Mouse (Mus musculus): ENCODE measurements around the gene Cyp24a1. TPM values are rescaled to one million over a fixed set of nuclear protein-coding genes. Genes with fewer than 3 reads are reported as not detected.

The Cyp24a1 gene
- total RNA-seq (2021): not detected
- long read RNA-seq, experiment 1: 0 reads
- long read RNA-seq, experiment 2: 0 reads

DNA sequence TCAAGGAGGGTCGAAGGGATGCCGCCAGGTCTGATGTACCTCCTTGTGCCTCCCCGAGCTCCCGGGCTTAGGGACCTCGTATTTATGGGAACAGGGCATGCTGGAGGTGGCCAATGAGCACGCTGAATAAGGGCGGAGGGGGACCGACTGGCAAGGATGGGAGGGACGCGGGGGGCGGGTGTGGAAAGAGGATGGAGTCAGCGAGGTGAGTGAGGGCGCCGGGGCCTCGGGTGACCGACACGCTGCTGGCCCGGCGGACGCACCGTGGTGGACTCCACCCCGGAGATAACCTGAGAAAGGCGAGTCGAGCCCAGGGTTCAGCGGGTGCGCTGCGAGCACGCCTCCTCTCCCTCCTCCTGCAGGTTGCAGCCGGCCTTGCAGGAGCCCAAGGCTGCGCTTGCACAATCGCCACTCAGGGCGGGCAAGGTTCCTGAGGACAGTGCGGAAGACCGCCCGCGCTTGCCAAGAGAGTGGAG, at the start of gene Cyp24a1:
Gene Cyp24a1 (minus strand): TSS at position 55 of the 476 bp plus-strand sequence.
- intact Hi-C loops (cut with DNase I): no loop called here
- DNase-seq: peak; percentile 79
- no peak within 1 kb of the TSS for H3K27ac ChIP-seq
- H3K4me3 ChIP-seq: peak within 1 kb of the TSS; percentile 38
- TF ChIP-seq CTCF (IDR thresholded peaks at IDR 0.05): peak; percentile 44

- Histone ChIP-seq H3K27ac (no peak overlapping the region), H3K4me3 (no peak overlapping the region)
- no peak for DNase-seq
- TF ChIP-seq CTCF (IDR thresholded peaks at IDR 0.05): no peak
- intact Hi-C loops (cut with DNase I): no loop called here
Measured at GRCm38 (mm10) chr2:170545745-170546144, 48.8 kb upstream of the Cyp24a1 start.

- Histone ChIP-seq H3K4me3 (no peak overlapping the region), H3K27ac (no peak overlapping the region)
- intact Hi-C loops (cut with DNase I): no loop called here
- no peak for TF ChIP-seq CTCF (IDR thresholded peaks at IDR 0.05)
- no peak for DNase-seq
Measured at GRCm38 (mm10) chr2:170544950-170545349, 48.0 kb upstream of the Cyp24a1 start.

DNA sequence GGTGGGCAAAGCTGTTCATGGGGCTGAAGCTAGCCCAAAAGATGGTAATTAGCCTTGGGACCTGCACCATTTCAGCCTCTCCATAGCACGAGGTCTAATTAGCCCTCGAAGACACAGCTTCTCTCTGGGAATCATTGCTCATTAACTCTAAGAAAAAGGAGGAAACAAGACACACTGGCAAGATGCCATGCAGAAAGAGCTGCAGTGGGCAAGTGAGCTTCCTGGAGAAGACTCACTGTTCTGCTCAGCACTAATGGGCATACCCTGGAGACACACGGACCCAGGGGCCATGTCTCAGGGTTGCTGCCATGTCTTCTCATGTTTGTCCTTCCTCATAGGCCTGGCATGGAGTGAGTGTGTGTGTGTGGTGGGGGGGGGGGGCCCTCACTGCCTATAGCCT, 47.2 kb upstream of the Cyp24a1 start:
- H3K27ac ChIP-seq: no peak overlapping the region
- no peak overlapping the region for H3K4me3 ChIP-seq
- TF ChIP-seq CTCF (IDR thresholded peaks at IDR 0.05): no peak
- intact Hi-C loops (cut with DNase I): no loop called here
- no peak for DNase-seq

DNA sequence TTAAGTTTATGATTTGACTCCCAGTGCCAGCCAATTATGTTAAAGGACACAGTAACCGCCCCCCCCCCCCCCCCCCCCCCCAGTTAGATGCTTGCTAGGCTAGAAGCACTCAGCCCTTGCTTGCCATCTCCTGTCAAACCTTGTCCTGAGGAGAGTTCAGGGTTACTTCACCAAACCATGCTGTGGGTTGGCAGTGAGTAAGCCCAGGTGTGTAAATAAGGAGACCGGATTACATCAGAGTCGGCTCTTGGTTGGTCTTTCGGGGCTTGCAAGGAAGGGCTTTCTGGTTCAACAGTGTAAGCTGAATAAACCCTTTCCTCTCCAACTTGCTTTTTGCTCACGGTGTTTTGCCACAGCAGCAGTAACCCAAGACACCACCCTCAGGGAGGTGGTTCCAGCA, 46.7 kb upstream of the Cyp24a1 start:
- no peak overlapping the region for H3K27ac ChIP-seq
- no peak for TF ChIP-seq CTCF (IDR thresholded peaks at IDR 0.05)
- DNase-seq: no peak
- intact Hi-C loops (cut with DNase I): no loop called here
- H3K4me3 ChIP-seq: no peak overlapping the region

DNA sequence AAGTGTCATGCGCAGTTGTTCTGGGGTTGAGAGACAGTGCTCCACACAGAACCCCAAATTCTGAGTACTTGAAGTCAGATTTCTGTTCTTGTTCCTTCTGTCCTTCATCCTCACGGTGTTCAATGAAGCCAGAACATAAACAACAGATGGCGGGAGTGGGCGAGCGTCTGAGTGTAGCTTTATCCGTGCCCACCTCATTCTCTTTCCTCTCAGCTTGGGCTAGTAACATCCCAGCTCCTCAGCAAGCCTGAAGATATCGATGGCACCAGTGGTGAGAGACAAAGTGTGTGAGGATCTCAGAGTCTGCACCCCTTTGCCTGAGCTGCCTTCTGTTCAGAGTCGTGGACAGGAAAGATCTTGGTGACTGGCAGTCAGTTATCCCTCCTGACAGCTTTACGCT, 42.3 kb upstream of the Cyp24a1 start:
- no peak for TF ChIP-seq CTCF (IDR thresholded peaks at IDR 0.05)
- Histone ChIP-seq H3K27ac (no peak overlapping the region), H3K4me3 (no peak overlapping the region)
- no peak for DNase-seq
- intact Hi-C loops (cut with DNase I): no loop called here

- DNase-seq: no peak
- intact Hi-C loops (cut with DNase I): no loop called here
Measured at GRCm38 (mm10) chr2:170535841-170536240, 38.9 kb upstream of the Cyp24a1 start.

DNA sequence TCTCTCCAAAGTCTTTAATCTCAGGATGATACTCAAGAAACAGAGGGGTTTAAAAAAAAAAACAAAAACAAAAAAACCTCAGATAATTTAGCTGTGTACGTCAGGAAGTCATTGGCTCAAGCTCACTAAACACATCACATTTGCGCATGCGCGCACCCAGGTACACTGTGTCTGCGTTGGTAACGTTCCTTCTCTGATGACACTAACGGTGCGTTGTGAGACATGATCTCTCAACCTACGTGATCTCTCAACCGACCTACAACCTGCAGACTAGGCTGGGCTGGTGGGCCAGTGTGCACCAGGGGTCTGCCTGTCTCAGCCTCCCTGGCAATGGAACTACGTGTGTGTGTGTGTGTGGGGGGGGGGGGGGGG, 37.8 kb upstream of the Cyp24a1 start:
- H3K27ac ChIP-seq: no peak overlapping the region
- H3K4me3 ChIP-seq: no peak overlapping the region
- no peak for TF ChIP-seq CTCF (IDR thresholded peaks at IDR 0.05)
- no peak for DNase-seq
- intact Hi-C loops (cut with DNase I): no loop called here

More at GRCm38 (mm10) chr2:170535841-170536240, 38.9 kb upstream of the Cyp24a1 start:
- Histone ChIP-seq H3K27ac (no peak overlapping the region), H3K4me3 (no peak overlapping the region)
- TF ChIP-seq CTCF (IDR thresholded peaks at IDR 0.05): no peak

DNA sequence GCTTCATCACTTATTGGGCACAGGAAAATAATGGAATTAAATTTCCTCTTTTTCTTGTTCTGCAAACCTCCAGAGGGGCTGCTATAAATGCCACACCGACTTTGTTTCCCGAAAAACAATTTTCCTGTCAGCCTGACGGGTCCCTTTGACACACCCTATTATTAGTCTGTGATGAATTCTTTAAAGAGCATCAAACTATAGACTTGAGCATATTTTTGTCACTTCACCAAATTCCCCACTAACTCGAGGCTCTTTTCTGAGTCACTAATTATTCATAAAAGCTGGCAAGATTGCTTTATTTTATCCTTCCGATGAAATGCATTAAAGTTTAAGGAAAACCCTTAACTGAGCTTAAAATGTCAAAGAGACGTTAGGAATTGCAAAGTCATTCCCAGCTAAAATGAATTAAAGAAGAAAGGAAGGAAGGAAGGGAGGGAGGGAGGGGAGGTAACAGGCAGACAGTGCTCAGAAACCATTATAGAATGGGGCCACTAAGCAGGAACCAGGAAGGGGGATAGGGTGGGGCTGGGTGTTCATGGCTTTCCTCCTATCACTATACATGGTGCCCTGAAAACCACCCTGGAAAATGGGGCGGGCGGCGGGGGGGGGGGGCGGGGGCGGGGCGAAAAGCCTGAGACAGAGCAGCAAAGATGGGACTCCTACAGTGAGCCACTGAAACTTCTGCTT, 37.3 kb upstream of the Cyp24a1 start:
- Histone ChIP-seq H3K4me3 (no peak overlapping the region), H3K27ac (no peak overlapping the region)
- DNase-seq: no peak
- TF ChIP-seq CTCF (IDR thresholded peaks at IDR 0.05): no peak
- intact Hi-C loops (cut with DNase I): no loop called here

GRCm38 (mm10) chr2:170530256-170530655, 33.3 kb upstream of the Cyp24a1 start:
- Histone ChIP-seq H3K27ac (no peak overlapping the region), H3K4me3 (no peak overlapping the region)
- intact Hi-C loops (cut with DNase I): no loop called here
- no peak for TF ChIP-seq CTCF (IDR thresholded peaks at IDR 0.05)
- DNase-seq: no peak

DNA sequence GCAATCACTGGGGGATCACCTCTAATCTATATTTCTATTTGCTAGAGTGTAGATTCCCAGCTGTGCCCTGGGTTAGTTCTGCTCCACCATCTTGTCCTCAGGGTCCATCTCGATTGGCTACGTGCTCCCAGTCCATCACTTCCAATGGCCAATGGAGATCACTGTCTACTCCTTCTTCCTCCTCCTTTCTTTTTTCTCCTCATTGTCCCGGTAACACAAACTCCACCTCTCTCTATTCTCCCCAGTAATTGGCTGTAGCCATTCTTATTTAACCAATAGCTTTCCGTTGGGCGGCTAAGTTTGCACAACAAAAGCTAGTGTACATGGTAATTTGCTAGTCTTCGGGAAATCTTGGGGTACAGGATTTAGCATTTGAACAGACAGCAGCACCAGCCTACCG, 32.8 kb upstream of the Cyp24a1 start:
- no peak for DNase-seq
- intact Hi-C loops (cut with DNase I): no loop called here
- no peak overlapping the region for H3K27ac ChIP-seq
- TF ChIP-seq CTCF (IDR thresholded peaks at IDR 0.05): no peak
- no peak overlapping the region for H3K4me3 ChIP-seq

- no peak for TF ChIP-seq CTCF (IDR thresholded peaks at IDR 0.05)
- intact Hi-C loops (cut with DNase I): no loop called here
- DNase-seq: no peak
- Histone ChIP-seq H3K27ac (no peak overlapping the region), H3K4me3 (no peak overlapping the region)
Measured at GRCm38 (mm10) chr2:170528061-170528460, 31.1 kb upstream of the Cyp24a1 start.

GRCm38 (mm10) chr2:170526513-170526912, 29.6 kb upstream of the Cyp24a1 start:
- DNase-seq: no peak
- TF ChIP-seq CTCF (IDR thresholded peaks at IDR 0.05): no peak
- H3K27ac ChIP-seq: no peak overlapping the region
- intact Hi-C loops (cut with DNase I): no loop called here
- no peak overlapping the region for H3K4me3 ChIP-seq
